Mouse (Mus musculus) E14TG2a.4 (cell line): Measurements from ENCODE around the gene Ghitm.

Source experiments
- CTCF ChIP-seq: conservative IDR thresholded peaks from 2 replicates; pipeline ENCODE4 v1.5.1; 2014; ENCODE audit warnings: low read length
- NANOG ChIP-seq: IDR thresholded peaks from 2 replicates; pipeline ENCODE4 v1.6.1; 2014; ENCODE audit warnings: borderline replicate concordance, low read length, mixed read lengths
- POU5F1 ChIP-seq: IDR thresholded peaks from 2 replicates; pipeline ENCODE4 v1.6.1; 2014; ENCODE audit warnings: low read length, borderline replicate concordance

GRCm38 (mm10) chr14:37136110-37136509, 1.0 kb upstream of the Ghitm start:
- TF ChIP-seq CTCF (no peak), POU5F1 (no peak), NANOG (no peak)
